Mouse (Mus musculus): ENCODE data around the gene Nlrp1b. TPM values are rescaled to one million over a fixed set of nuclear protein-coding genes. Genes with fewer than 3 reads are reported as not detected.

The Nlrp1b gene
- polyA plus RNA-seq, 1 experiment from 2014 or later = 0.22 TPM

DNA sequence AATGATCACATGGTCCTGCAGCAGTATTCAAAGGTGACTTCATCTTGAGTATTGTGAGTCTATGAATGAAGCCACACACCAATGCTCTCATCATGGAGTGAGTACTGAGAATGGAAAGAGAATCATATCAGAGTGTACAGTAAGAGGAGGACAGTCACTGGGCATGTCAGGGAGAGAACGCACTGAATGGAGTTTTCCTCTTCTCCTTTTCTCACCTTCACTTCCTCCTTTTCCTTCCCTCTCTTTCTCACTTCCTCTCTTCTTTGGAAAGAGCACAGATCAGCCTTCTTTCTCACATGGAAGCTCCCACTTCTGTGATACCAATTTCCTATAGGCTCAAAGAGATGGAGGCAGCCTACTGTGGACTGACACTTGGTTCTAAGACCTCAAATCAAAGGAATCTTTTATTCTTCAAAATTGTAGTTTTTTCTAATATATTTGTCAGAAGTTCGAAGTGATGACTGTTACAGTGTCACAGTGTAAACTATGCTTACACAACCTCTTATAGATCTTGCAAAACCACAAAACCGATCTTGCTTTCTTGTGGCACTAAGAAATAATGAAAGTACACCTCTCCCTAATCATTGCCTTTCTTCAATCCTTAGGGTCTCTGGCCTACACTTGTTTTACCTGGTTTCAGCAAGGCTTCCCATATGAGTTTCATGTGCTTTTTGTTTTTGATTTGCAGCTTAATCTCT, 70.9 kb downstream of the Nlrp1b start:
- H3K4me3 ChIP-seq (ENCODE audit: low read depth, low read length) = no peak overlapping the region
- no peaks in the 10 kb centered on the region for H3K9me3 ChIP-seq (ENCODE audit: control insufficient read depth, low read depth, low read length)
- H3K27ac ChIP-seq (ENCODE audit: low read length) = no peak overlapping the region
- no peaks in the 10 kb centered on the region for H3K36me3 ChIP-seq (ENCODE audit: control insufficient read depth, insufficient read depth, low read length)
- H3K27me3 ChIP-seq (ENCODE audit: control insufficient read depth, insufficient read depth, low read length) = no peaks in the 10 kb centered on the region
- no peak for ATAC-seq (ENCODE audit: insufficient number of reproducible peaks, insufficient read depth, low FRiP score, low read depth)
- H3K4me2 ChIP-seq (replicated peaks; ENCODE audit: low read depth, low read length) = no peak overlapping the region
- WGBS = 77% methylated on average over 3 of the region's 3 CpGs
- no peak overlapping the region for H3K9ac ChIP-seq (replicated peaks; ENCODE audit: low read depth, low read length)
- H3K4me1 ChIP-seq (ENCODE audit: control insufficient read depth, insufficient read depth, low read length) = no peaks in the 10 kb centered on the region

DNA sequence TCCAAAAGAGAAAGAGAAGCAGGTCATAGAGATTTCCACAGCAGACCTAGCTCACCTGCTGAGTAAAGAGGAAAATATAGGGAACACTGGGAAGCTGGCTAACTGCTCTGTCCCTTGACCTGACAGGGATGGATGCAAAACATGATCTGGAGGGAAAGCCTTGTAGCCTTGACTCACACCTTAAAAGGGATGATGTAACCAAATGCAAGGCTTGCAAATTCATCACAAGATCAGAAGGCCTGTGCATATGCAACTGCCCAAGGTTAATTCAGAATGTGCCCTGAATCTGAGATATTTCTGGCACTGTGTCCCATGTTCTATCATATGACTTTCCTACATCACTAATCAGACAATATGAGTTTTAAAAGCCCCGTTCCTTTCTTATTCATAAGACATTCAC, 75.3 kb downstream of the Nlrp1b start:
- 79% methylated on average over 1 of the region's 1 CpGs for WGBS
- ATAC-seq (ENCODE audit: insufficient number of reproducible peaks, insufficient read depth, low FRiP score, low read depth) = no peak
- Histone ChIP-seq H3K27me3 (ENCODE audit: control insufficient read depth, insufficient read depth, low read length) (no peaks in the 10 kb centered on the region), H3K4me2 (replicated peaks; ENCODE audit: low read depth, low read length) (no peak overlapping the region), H3K36me3 (ENCODE audit: control insufficient read depth, insufficient read depth, low read length) (no peaks in the 10 kb centered on the region), H3K9ac (replicated peaks; ENCODE audit: low read depth, low read length) (no peak overlapping the region), H3K27ac (ENCODE audit: low read length) (no peak overlapping the region), H3K4me1 (ENCODE audit: control insufficient read depth, insufficient read depth, low read length) (no peaks in the 10 kb centered on the region), H3K4me3 (ENCODE audit: low read depth, low read length) (no peak overlapping the region), H3K9me3 (ENCODE audit: control insufficient read depth, low read depth, low read length) (no peaks in the 10 kb centered on the region)

DNA sequence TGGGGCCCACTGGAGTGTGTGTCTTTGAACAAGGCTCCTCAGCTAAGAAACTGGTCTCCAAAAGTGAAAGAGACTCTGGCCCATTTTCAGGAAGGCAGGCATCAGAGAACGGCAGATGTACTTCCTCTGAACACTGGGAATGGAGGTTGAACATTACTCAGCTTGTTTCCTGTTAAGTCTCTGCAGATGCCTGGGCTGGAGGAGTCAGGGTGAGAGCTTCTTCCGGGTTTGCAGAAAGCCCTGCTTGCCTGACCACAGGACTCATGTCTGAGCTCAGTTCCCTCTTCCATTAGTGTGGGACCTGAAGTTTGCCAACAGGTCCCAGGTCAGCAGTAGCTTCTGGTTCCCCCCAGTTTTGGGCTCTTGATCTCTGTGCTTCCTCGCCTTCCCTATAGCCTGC, 85.9 kb downstream of the Nlrp1b start, which contains the start of gene Nlrp1a:
Gene Nlrp1a (minus strand): TSS at position 44 of the 400 bp plus-strand sequence.
- Histone ChIP-seq H3K27me3 (ENCODE audit: control insufficient read depth, insufficient read depth, low read length) (no peaks in the 10 kb centered on the region), H3K4me2 (replicated peaks; ENCODE audit: low read depth, low read length) (no peak within 1 kb of the TSS), H3K27ac (ENCODE audit: low read length) (no peak within 1 kb of the TSS), H3K4me3 (ENCODE audit: low read depth, low read length) (no peak within 1 kb of the TSS), H3K9me3 (ENCODE audit: control insufficient read depth, low read depth, low read length) (no peaks in the 10 kb centered on the region), H3K36me3 (ENCODE audit: control insufficient read depth, insufficient read depth, low read length) (no peaks in the 10 kb centered on the region), H3K9ac (replicated peaks; ENCODE audit: low read depth, low read length) (no peak within 1 kb of the TSS), H3K4me1 (ENCODE audit: control insufficient read depth, insufficient read depth, low read length) (no peaks in the 10 kb centered on the region)
- no peak for ATAC-seq (ENCODE audit: insufficient number of reproducible peaks, insufficient read depth, low FRiP score, low read depth)
- WGBS = 67% methylated on average over 3 of the region's 3 CpGs

DNA sequence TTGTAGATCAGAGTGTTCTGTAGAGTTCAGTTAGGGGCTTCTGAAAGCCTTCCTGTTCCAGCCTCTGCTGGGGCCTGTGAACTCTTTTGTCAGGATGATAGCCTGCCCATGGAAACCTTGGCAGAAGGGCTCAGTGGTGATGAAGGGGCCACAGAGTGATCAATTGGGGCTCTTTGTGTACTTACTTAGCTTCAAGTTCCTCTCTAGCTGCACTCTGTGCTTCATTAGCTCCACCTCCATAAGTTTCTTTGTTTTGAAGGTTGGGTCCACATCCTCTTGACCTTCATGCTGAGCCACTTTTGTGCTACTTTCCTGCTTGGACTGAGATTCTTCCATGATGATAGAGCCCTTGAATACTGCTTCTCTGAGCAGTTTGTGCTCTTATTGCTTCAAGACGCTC, 88.5 kb downstream of the Nlrp1b start:
- Histone ChIP-seq H3K4me3 (ENCODE audit: low read depth, low read length) (no peak overlapping the region), H3K9ac (replicated peaks; ENCODE audit: low read depth, low read length) (no peak overlapping the region), H3K27ac (ENCODE audit: low read length) (no peak overlapping the region), H3K27me3 (ENCODE audit: control insufficient read depth, insufficient read depth, low read length) (no peaks in the 10 kb centered on the region), H3K4me2 (replicated peaks; ENCODE audit: low read depth, low read length) (no peak overlapping the region), H3K36me3 (ENCODE audit: control insufficient read depth, insufficient read depth, low read length) (no peaks in the 10 kb centered on the region), H3K4me1 (ENCODE audit: control insufficient read depth, insufficient read depth, low read length) (no peaks in the 10 kb centered on the region), H3K9me3 (ENCODE audit: control insufficient read depth, low read depth, low read length) (no peaks in the 10 kb centered on the region)
- ATAC-seq (ENCODE audit: insufficient number of reproducible peaks, insufficient read depth, low FRiP score, low read depth) = no peak
- 87% methylated on average over 1 of the region's 1 CpGs for WGBS

DNA sequence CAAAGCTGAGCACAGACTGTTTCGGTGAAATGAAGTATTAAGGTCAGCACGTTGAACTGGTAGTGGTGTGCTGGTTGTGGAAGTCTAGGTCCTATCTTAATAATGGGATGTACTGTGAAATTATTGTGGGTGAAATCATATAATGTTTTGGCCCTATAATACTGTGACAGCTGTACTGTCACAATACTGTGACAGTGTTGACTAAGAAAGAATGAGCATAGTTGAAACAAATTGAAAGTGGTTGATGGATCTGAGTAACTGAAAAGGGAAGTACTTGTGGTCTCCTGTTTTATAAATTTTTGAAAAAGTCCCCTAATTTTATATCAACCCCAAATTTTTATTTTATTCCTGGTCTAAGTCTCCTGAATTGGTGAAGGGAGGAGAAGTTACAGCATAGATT, 123.4 kb downstream of the Nlrp1b start:
- H3K27ac ChIP-seq (ENCODE audit: low read length) = no peak overlapping the region
- no peak for ATAC-seq (ENCODE audit: insufficient number of reproducible peaks, insufficient read depth, low FRiP score, low read depth)
- H3K36me3 ChIP-seq (ENCODE audit: control insufficient read depth, insufficient read depth, low read length) = no peaks in the 10 kb centered on the region
- H3K27me3 ChIP-seq (ENCODE audit: control insufficient read depth, insufficient read depth, low read length) = no peaks in the 10 kb centered on the region
- H3K9me3 ChIP-seq (ENCODE audit: control insufficient read depth, low read depth, low read length) = no peaks in the 10 kb centered on the region
- H3K4me1 ChIP-seq (ENCODE audit: control insufficient read depth, insufficient read depth, low read length) = no peaks in the 10 kb centered on the region
- 72% methylated on average over 2 of the region's 2 CpGs for WGBS
- H3K4me2 ChIP-seq (replicated peaks; ENCODE audit: low read depth, low read length) = no peak overlapping the region
- H3K9ac ChIP-seq (replicated peaks; ENCODE audit: low read depth, low read length) = no peak overlapping the region
- H3K4me3 ChIP-seq (ENCODE audit: low read depth, low read length) = no peak overlapping the region

DNA sequence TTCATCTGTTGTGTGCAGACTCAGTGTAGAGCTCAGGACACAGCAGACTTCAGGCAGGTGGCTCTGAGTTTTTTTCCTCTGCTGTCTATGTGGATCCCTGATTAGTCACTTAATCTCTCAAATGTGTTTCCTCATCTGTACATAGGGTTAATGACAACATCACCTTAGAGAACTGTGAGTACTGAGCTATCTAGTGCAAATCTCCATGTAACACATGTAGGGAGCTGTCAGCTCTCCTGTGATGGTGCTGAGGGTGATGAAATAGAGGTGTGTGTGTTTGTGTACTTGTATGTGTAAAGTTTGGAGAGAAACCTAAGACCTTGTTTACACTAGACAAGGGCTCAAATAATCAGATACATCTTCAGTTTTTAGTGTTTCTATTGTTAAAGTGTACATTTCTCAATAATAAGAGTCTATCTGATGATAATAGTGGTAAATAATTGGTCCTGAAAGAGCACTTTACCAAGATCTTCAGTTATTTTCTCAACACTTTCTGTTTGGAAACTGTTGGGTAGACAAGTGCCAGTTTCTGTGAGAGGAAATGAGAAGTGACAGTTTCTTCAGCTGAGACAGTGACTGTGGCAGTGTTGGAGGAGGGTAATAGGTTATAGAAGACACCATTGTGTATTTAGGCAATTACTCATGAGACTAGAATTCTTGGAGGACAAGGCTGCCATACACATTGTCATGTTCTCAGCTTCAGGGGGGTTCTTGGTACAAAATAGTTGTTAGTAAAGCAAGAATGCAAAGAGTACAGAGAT, 124.1 kb downstream of the Nlrp1b start:
- Histone ChIP-seq H3K4me2 (replicated peaks; ENCODE audit: low read depth, low read length) (no peak overlapping the region), H3K27ac (ENCODE audit: low read length) (no peak overlapping the region), H3K27me3 (ENCODE audit: control insufficient read depth, insufficient read depth, low read length) (no peaks in the 10 kb centered on the region), H3K9ac (replicated peaks; ENCODE audit: low read depth, low read length) (no peak overlapping the region), H3K4me3 (ENCODE audit: low read depth, low read length) (no peak overlapping the region), H3K36me3 (ENCODE audit: control insufficient read depth, insufficient read depth, low read length) (no peaks in the 10 kb centered on the region), H3K4me1 (ENCODE audit: control insufficient read depth, insufficient read depth, low read length) (no peaks in the 10 kb centered on the region), H3K9me3 (ENCODE audit: control insufficient read depth, low read depth, low read length) (no peaks in the 10 kb centered on the region)
- ATAC-seq (ENCODE audit: insufficient number of reproducible peaks, insufficient read depth, low FRiP score, low read depth) = no peak

DNA sequence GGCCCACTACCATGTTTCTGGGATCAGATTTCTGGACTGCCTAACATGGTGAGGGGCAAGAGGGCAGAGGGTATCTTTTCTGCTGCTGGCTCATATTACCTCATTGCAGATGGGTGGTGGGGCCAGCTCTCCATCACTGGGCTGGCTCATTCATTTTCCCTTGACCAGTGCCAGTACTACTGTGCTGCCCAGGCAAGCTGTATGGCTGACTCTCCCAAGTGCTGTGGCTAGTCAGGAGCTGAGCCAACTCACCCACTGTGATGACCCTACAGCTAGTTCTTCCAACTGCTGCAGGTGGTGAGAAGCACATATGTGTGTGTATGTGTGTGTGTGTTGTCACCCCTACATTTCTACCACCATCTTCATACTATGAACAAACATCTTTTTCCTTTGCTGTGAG, 126.6 kb downstream of the Nlrp1b start:
- no peaks in the 10 kb centered on the region for H3K9me3 ChIP-seq (ENCODE audit: control insufficient read depth, low read depth, low read length)
- no peak overlapping the region for H3K27ac ChIP-seq (ENCODE audit: low read length)
- no peaks in the 10 kb centered on the region for H3K36me3 ChIP-seq (ENCODE audit: control insufficient read depth, insufficient read depth, low read length)
- no peak overlapping the region for H3K4me2 ChIP-seq (replicated peaks; ENCODE audit: low read depth, low read length)
- no peak overlapping the region for H3K4me3 ChIP-seq (ENCODE audit: low read depth, low read length)
- H3K27me3 ChIP-seq (ENCODE audit: control insufficient read depth, insufficient read depth, low read length) = no peaks in the 10 kb centered on the region
- no peak for ATAC-seq (ENCODE audit: insufficient number of reproducible peaks, insufficient read depth, low FRiP score, low read depth)
- H3K4me1 ChIP-seq (ENCODE audit: control insufficient read depth, insufficient read depth, low read length) = no peaks in the 10 kb centered on the region
- no peak overlapping the region for H3K9ac ChIP-seq (replicated peaks; ENCODE audit: low read depth, low read length)

All from stomach, embryonic 14.5 days (tissue).